Mouse (Mus musculus) ES-Bruce4 (cell line): ENCODE measurements at regions not wholly inside any gene's neighbourhood (a gene's known extent, or its start where the extent isn't known, plus 50 kb on each side); places are given as distances from the start of the nearest gene placed in this dataset.

Experiments used
- CTCF ChIP-seq: IDR thresholded peaks from one replicate; pipeline ENCODE4 v1.8.1; 2011; ENCODE audit warnings: low read depth, low read length
- EP300 ChIP-seq: IDR thresholded peaks from 2 replicates; pipeline ENCODE4 v1.6.1; 2011; ENCODE audit warnings: low read depth, low read length; ENCODE audit not compliant: insufficient read depth
- POLR2A ChIP-seq: IDR thresholded peaks from one replicate; pipeline ENCODE4 v1.8.1; 2011; ENCODE audit warnings: low read length; ENCODE audit not compliant: insufficient read depth

DNA sequence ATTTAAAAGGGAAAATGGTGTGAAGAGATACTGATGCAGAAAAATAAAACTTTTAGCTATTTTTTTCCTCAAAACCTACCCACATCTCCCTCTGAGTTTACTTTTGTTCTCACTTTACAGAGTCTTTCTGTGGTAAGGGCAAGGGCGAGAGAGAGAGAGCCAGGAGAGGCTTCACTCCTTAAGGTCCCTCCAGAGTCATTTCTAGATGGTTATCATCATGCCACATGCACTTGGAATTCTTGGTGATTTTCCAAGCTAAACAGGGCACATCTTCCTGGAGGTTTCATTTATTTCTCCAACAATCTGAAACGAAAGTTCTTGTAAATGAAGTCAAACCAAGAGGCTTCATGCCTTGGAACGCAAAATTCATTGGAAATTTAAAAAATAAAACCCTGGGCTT is 130.0 kb upstream of the Cdkn2b start:
- TF ChIP-seq EP300: no peak
- TF ChIP-seq CTCF: no peak
- no peak for TF ChIP-seq POLR2A
